Mouse (Mus musculus) lung, postnatal 0 days (tissue): ENCODE measurements at regions not wholly inside any gene's neighbourhood (a gene's known extent, or its start where the extent isn't known, plus 50 kb on each side); places are given as distances from the start of the nearest gene placed in this dataset.

Experiments used
- ATAC-seq: fragments of 200-750 bp; cut with Nextera tagmentation; 2 replicates; pipeline ENCODE4 v1.8.0; 2017; ENCODE audit warnings: moderate library complexity
- DNase-seq: peaks from one replicate; pipeline ENCODE4 v3.0.0-alpha.2; 2016; ENCODE audit warnings: low spot score
- H3K27ac ChIP-seq: fragments of 300-500 bp; sonication (generic); 2 replicates; pipeline ENCODE4 v1.5.1; 2014; ENCODE audit warnings: antibody characterized with exemption, mild to moderate bottlenecking, low read length, mixed read lengths
- H3K27me3 ChIP-seq: fragments of 300-500 bp; sonication (generic); replicated peaks from 2 replicates; pipeline ENCODE4 v1.6.1; 2014; ENCODE audit warnings: low read length, mixed read lengths; ENCODE audit not compliant: insufficient read depth
- H3K36me3 ChIP-seq: fragments of 300-500 bp; sonication (generic); 2 replicates; pipeline ENCODE4 v1.6.1; 2014; ENCODE audit warnings: low read length, mixed read lengths; ENCODE audit not compliant: insufficient read depth
- H3K4me1 ChIP-seq: fragments of 300-500 bp; sonication (generic); 2 replicates; pipeline ENCODE4 v1.6.1; 2014; ENCODE audit warnings: antibody characterized with exemption, low read depth, low read length, mixed read lengths; ENCODE audit not compliant: insufficient read depth
- H3K4me2 ChIP-seq: fragments of 300-500 bp; sonication (generic); replicated peaks from 2 replicates; pipeline ENCODE4 v1.6.1; 2014; ENCODE audit warnings: low read depth, mild to moderate bottlenecking, low read length, moderate library complexity, mixed read lengths
- H3K4me3 ChIP-seq: fragments of 300-500 bp; sonication (generic); 2 replicates; pipeline ENCODE4 v1.5.1; 2014; ENCODE audit warnings: low read depth, low read length
- H3K9ac ChIP-seq: fragments of 300-500 bp; sonication (generic); replicated peaks from 2 replicates; pipeline ENCODE4 v1.6.1; 2014; ENCODE audit warnings: low read depth, mild to moderate bottlenecking
- H3K9me3 ChIP-seq: fragments of 300-500 bp; sonication (generic); 2 replicates; pipeline ENCODE4 v1.6.1; 2016; ENCODE audit warnings: low read length, mixed read lengths
- CTCF ChIP-seq: IDR thresholded peaks from 2 replicates; pipeline ENCODE4 v1.5.1; 2016; ENCODE audit warnings: antibody characterized with exemption, mild to moderate bottlenecking
- EP300 ChIP-seq: IDR thresholded peaks from 2 replicates; pipeline ENCODE4 v1.6.1; 2016; ENCODE audit warnings: antibody characterized with exemption, mild to moderate bottlenecking, control low read depth
- WGBS: fragments of 180-500 bp; shearing (Covaris S2); extraction: QIAGEN DNeasy Blood & Tissue Kit; methylation state at CpG from one replicate; pipeline ENCODE4 v1.1.7; 2014; 5-methylcytosine and 5-hydroxymethylcytosine counted together

GRCm38 (mm10) chr13:119025305-119025975, 355.8 kb downstream of the Fgf10 start:
- H3K4me3 ChIP-seq, result no peak overlapping the region
- no peak for DNase-seq
- no peaks in the 10 kb centered on the region for H3K9me3 ChIP-seq
- WGBS, result 78% methylated on average over 6 of the region's 6 CpGs
- H3K36me3 ChIP-seq, result no peaks in the 10 kb centered on the region
- ATAC-seq, result no peak
- no peaks in the 10 kb centered on the region for H3K4me1 ChIP-seq
- H3K9ac ChIP-seq, result no peak overlapping the region
- H3K27ac ChIP-seq, result no peak overlapping the region
- TF ChIP-seq CTCF (no peak), EP300 (no peak)
- H3K4me2 ChIP-seq, result no peak overlapping the region
- H3K27me3 ChIP-seq, result no peaks in the 10 kb centered on the region

- H3K4me2 ChIP-seq, result no peak overlapping the region
- H3K9me3 ChIP-seq, result no peaks in the 10 kb centered on the region
- peak; percentile 58 for DNase-seq
- no peaks in the 10 kb centered on the region for H3K36me3 ChIP-seq
- no peak for TF ChIP-seq EP300
- TF ChIP-seq CTCF, result no peak
- WGBS, result 83% methylated on average over 1 of the region's 1 CpGs
- no peak for ATAC-seq
- no peak overlapping the region for H3K9ac ChIP-seq
- H3K4me1 ChIP-seq, result no peaks in the 10 kb centered on the region
- no peak overlapping the region for H3K4me3 ChIP-seq
- H3K27me3 ChIP-seq, result no peaks in the 10 kb centered on the region
- H3K27ac ChIP-seq, result no peak overlapping the region
Measured at GRCm38 (mm10) chr13:119039616-119040015, 370.0 kb downstream of the Fgf10 start.

- Histone ChIP-seq H3K27ac (no peak overlapping the region), H3K9me3 (no peaks in the 10 kb centered on the region), H3K4me2 (no peak overlapping the region), H3K36me3 (no peaks in the 10 kb centered on the region), H3K27me3 (no peaks in the 10 kb centered on the region), H3K4me3 (no peak overlapping the region), H3K9ac (no peak overlapping the region), H3K4me1 (no peaks in the 10 kb centered on the region)
- no peak for TF ChIP-seq EP300
- TF ChIP-seq CTCF, result no peak
- DNase-seq (no peak), ATAC-seq (no peak)
- 69% methylated on average over 1 of the region's 1 CpGs for WGBS
Measured at GRCm38 (mm10) chr13:119045112-119045511, 375.5 kb downstream of the Fgf10 start.

GRCm38 (mm10) chr13:119068745-119069580, 359.4 kb upstream of the Paip1 start:
- TF ChIP-seq CTCF (no peak), EP300 (no peak)
- H3K36me3 ChIP-seq, result no peaks in the 10 kb centered on the region
- H3K4me3 ChIP-seq, result no peak overlapping the region
- no peak overlapping the region for H3K4me2 ChIP-seq
- ATAC-seq, result peak; percentile 54; the same call in 1 of the 2 replicates
- H3K9ac ChIP-seq, result no peak overlapping the region
- DNase-seq, result peak; percentile 68
- WGBS, result 57% methylated on average over 6 of the region's 6 CpGs
- no peaks in the 10 kb centered on the region for H3K27me3 ChIP-seq
- H3K4me1 ChIP-seq, result no peaks in the 10 kb centered on the region
- H3K27ac ChIP-seq, result 0 out of 2 replicates have a peak overlapping the region, but pooled peaks have one; percentile 43
- H3K9me3 ChIP-seq, result no peaks in the 10 kb centered on the region; the same call in 1 of the 2 replicates

- Histone ChIP-seq H3K36me3 (no peaks in the 10 kb centered on the region), H3K27me3 (no peaks in the 10 kb centered on the region), H3K27ac (no peak overlapping the region), H3K4me3 (no peak overlapping the region), H3K9ac (no peak overlapping the region), H3K4me1 (no peaks in the 10 kb centered on the region), H3K4me2 (no peak overlapping the region), H3K9me3 (no peaks in the 10 kb centered on the region; the same call in 1 of the 2 replicates)
- DNase-seq (peak; percentile 62), ATAC-seq (peak; percentile 65)
- WGBS, result 58% methylated on average over 7 of the region's 7 CpGs
- no peak; the same call in 1 of the 2 replicates for TF ChIP-seq EP300
- no peak for TF ChIP-seq CTCF
Measured at GRCm38 (mm10) chr13:119069581-119069936, 358.8 kb upstream of the Paip1 start.

- Histone ChIP-seq H3K4me3 (no peak overlapping the region), H3K9ac (no peak overlapping the region), H3K9me3 (no peaks in the 10 kb centered on the region), H3K4me1 (no peaks in the 10 kb centered on the region), H3K4me2 (no peak overlapping the region), H3K27me3 (no peaks in the 10 kb centered on the region), H3K27ac (no peak overlapping the region), H3K36me3 (no peaks in the 10 kb centered on the region)
- DNase-seq, result no peak
- 95% methylated on average over 4 of the region's 4 CpGs for WGBS
- ATAC-seq, result no peak
- TF ChIP-seq CTCF (no peak), EP300 (no peak)
Measured at GRCm38 (mm10) chr13:119079243-119079642, 349.2 kb upstream of the Paip1 start.
